Mouse (Mus musculus): ENCODE measurements around the gene Plekha8.

DNA sequence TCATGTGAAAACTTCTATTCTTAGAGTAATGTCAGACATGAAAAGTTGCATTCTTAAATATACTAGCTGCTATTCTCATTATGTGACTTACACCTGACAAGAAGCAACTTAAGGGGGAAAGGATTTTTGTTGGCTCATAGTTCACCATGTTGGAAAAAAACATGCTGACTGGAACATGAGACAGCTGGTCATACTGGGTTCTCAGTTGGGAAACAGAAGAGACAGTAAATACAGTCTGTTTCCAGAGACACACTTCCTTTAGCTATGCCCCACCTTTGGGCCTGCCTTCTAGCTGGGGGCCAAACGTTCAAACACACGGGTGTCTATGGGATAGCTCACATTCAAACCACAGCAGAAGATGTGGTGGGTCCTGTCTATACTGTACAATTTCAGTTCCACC lies 41.3 kb upstream of the Plekha8 start:
- TF ChIP-seq POLR2A (IDR thresholded peaks at IDR 0.05; ENCODE audit: extremely low read depth, insufficient read depth, low read length) (no peak), CTCF (IDR thresholded peaks at IDR 0.05; ENCODE audit: low read depth, low read length) (no peak)
